Mouse (Mus musculus) MEL (cell line): ENCODE results near the gene Ucn2. TPM values are rescaled to one million over a fixed set of nuclear protein-coding genes. Genes with fewer than 3 reads are reported as not detected.

Source experiments
- DNase-seq: peaks from one replicate; pipeline ENCODE4 v3.0.0; 2011; ENCODE audit warnings: low read depth, low spot score
- H3K27ac ChIP-seq: 2 replicates; pipeline ENCODE4 v1.5.1; 2012; ENCODE audit warnings: low read depth, mild to moderate bottlenecking, control low read depth, low read length, moderate library complexity; ENCODE audit not compliant: control insufficient read depth
- H3K27me3 ChIP-seq, 2 experiments: fragments of 150-350 bp in 1 of 2; sonication (generic) in 1 of 2; 2 replicates each; pipeline ENCODE4 v1.6.1; 2012; ENCODE audit warnings: low read length in 2 of 2, mild to moderate bottlenecking in 2 of 2, improper control_type of control experiment in 1 of 2, moderate library complexity in 1 of 2; ENCODE audit not compliant: insufficient read depth in 2 of 2, control insufficient read depth in 1 of 2
- H3K36me3 ChIP-seq, 2 experiments: 2 replicates each; pipeline ENCODE4 v1.6.1; 2012 to 2014; ENCODE audit warnings: low read length in 2 of 2, improper control_type of control experiment in 1 of 2, inconsistent platforms in 1 of 2, mild to moderate bottlenecking in 1 of 2; ENCODE audit not compliant: insufficient read depth in 2 of 2, control insufficient read depth in 1 of 2
- H3K4me1 ChIP-seq, 2 experiments: fragments of 150-350 bp in 1 of 2; sonication (generic) in 1 of 2; 2 replicates each; pipeline ENCODE4 v1.6.1; 2012; ENCODE audit warnings: low read length in 2 of 2, improper control_type of control experiment in 1 of 2, mild to moderate bottlenecking in 1 of 2; ENCODE audit not compliant: insufficient read depth in 2 of 2, control insufficient read depth in 1 of 2
- H3K4me3 ChIP-seq, 2 experiments: fragments of 150-350 bp in 1 of 2; sonication (generic) in 1 of 2; 2 replicates each; pipeline ENCODE4 v1.5.1; 2012; ENCODE audit warnings: low read depth in 2 of 2, low read length in 2 of 2, mild to moderate bottlenecking in 2 of 2, moderate library complexity in 2 of 2, control low read depth in 1 of 2, improper control_type of control experiment in 1 of 2; ENCODE audit not compliant: control insufficient read depth in 1 of 2, insufficient read depth in 1 of 2
- H3K79me2 ChIP-seq: 2 replicates; pipeline ENCODE4 v1.6.1; 2012; ENCODE audit warnings: mild to moderate bottlenecking, low read length, moderate library complexity; ENCODE audit not compliant: control insufficient read depth, poor library complexity, insufficient read depth
- H3K9ac ChIP-seq: 2 replicates; pipeline ENCODE4 v1.6.1; 2012; ENCODE audit warnings: low read depth, mild to moderate bottlenecking, control low read depth, low read length, moderate library complexity; ENCODE audit not compliant: control insufficient read depth, poor library complexity, severe bottlenecking
- H3K9me3 ChIP-seq: fragments of 150-350 bp; sonication (generic); replicated peaks from 2 replicates; pipeline ENCODE4 v1.6.1; 2012; ENCODE audit warnings: mild to moderate bottlenecking, low read length, improper control_type of control experiment, moderate library complexity; ENCODE audit not compliant: insufficient read depth
- CHD1 ChIP-seq: IDR thresholded peaks from 2 replicates; pipeline ENCODE4 v1.6.1; 2012; ENCODE audit warnings: low read depth, mild to moderate bottlenecking, inconsistent platforms, low read length, improper control_type of control experiment
- CTCF ChIP-seq, 3 experiments: IDR thresholded peaks in 2 of 3; conservative IDR thresholded peaks in 1 of 3; 2 replicates each; pipeline ENCODE4 v1.5.1; 2011 to 2012; ENCODE audit warnings: low read length in 3 of 3, low read depth in 2 of 3, mild to moderate bottlenecking in 2 of 3, improper control_type of control experiment in 1 of 3, inconsistent platforms in 1 of 3, mixed read lengths in 1 of 3, moderate library complexity in 1 of 3; ENCODE audit not compliant: control insufficient read depth in 1 of 3, insufficient read depth in 1 of 3, poor library complexity in 1 of 3, severe bottlenecking in 1 of 3
- E2F4 ChIP-seq: IDR thresholded peaks from 2 replicates; pipeline ENCODE4 v1.6.1; 2011; ENCODE audit warnings: low read depth, low read length, improper control_type of control experiment, borderline replicate concordance
- ELF1 ChIP-seq: IDR thresholded peaks from 2 replicates; pipeline ENCODE4 v1.6.1; 2014; ENCODE audit warnings: low read depth, mild to moderate bottlenecking, inconsistent platforms, low read length, improper control_type of control experiment, moderate library complexity
- EP300 ChIP-seq, 2 experiments: IDR thresholded peaks; 2 replicates each; pipeline ENCODE4 v1.6.1; 2011; ENCODE audit warnings: improper control_type of control experiment in 2 of 2, low read length in 2 of 2, low read depth in 1 of 2, mild to moderate bottlenecking in 1 of 2
- ETS1 ChIP-seq: IDR thresholded peaks from 2 replicates; pipeline ENCODE4 v1.6.1; 2012; ENCODE audit warnings: low read depth, mild to moderate bottlenecking, inconsistent platforms, low read length, improper control_type of control experiment, moderate library complexity
- GATA1 ChIP-seq: IDR thresholded peaks from 2 replicates; pipeline ENCODE4 v1.6.1; 2011; ENCODE audit warnings: low read depth, low read length, improper control_type of control experiment
- HCFC1 ChIP-seq: IDR thresholded peaks from 2 replicates; pipeline ENCODE4 v1.6.1; 2012; ENCODE audit warnings: low read depth, mild to moderate bottlenecking, inconsistent platforms, low read length, improper control_type of control experiment, moderate library complexity
- JUND ChIP-seq: IDR thresholded peaks from 2 replicates; pipeline ENCODE4 v1.6.1; 2011; ENCODE audit warnings: low read depth, mild to moderate bottlenecking, improper control_type of control experiment, low read length
- MAFK ChIP-seq: IDR thresholded peaks from 2 replicates; pipeline ENCODE4 v1.6.1; 2011; ENCODE audit warnings: low read depth, mild to moderate bottlenecking, low read length, improper control_type of control experiment, borderline replicate concordance
- MAX ChIP-seq: IDR thresholded peaks from 2 replicates; pipeline ENCODE4 v1.6.1; 2011; ENCODE audit warnings: low read length, improper control_type of control experiment
- MEF2A ChIP-seq: IDR thresholded peaks from 2 replicates; pipeline ENCODE4 v1.6.1; 2014; ENCODE audit warnings: low read depth, mild to moderate bottlenecking, inconsistent platforms, low read length, improper control_type of control experiment; ENCODE audit not compliant: poor library complexity, insufficient replicate concordance, severe bottlenecking; ENCODE audit errors: extremely low read depth
- MYC ChIP-seq: IDR thresholded peaks from 2 replicates; pipeline ENCODE4 v1.6.1; 2011; ENCODE audit warnings: low read depth, mild to moderate bottlenecking, low read length, improper control_type of control experiment, moderate library complexity
- NELFE ChIP-seq: IDR thresholded peaks from 2 replicates; pipeline ENCODE4 v1.6.1; 2011; ENCODE audit warnings: low read depth, low read length, improper control_type of control experiment
- NRF1 ChIP-seq: IDR thresholded peaks from 2 replicates; pipeline ENCODE4 v1.6.1; 2014; ENCODE audit warnings: low read depth, mild to moderate bottlenecking, inconsistent platforms, low read length, improper control_type of control experiment, moderate library complexity; ENCODE audit not compliant: poor library complexity, insufficient read depth, severe bottlenecking
- POLR2A ChIP-seq, 2 experiments: IDR thresholded peaks; 2 replicates each; pipeline ENCODE4 v1.6.1; 2011 to 2012; ENCODE audit warnings: low read length in 2 of 2, mild to moderate bottlenecking in 2 of 2, control low read depth in 1 of 2, improper control_type of control experiment in 1 of 2, low read depth in 1 of 2, moderate library complexity in 1 of 2; ENCODE audit not compliant: control insufficient read depth in 1 of 2, insufficient read depth in 1 of 2, poor library complexity in 1 of 2
- POLR2AphosphoS5 ChIP-seq: IDR thresholded peaks from 2 replicates; pipeline ENCODE4 v1.6.1; 2012; ENCODE audit warnings: low read depth, borderline replicate concordance, mild to moderate bottlenecking, inconsistent platforms, low read length, moderate library complexity, mixed read lengths
- RAD21 ChIP-seq: IDR thresholded peaks from 2 replicates; pipeline ENCODE4 v1.6.1; 2011; ENCODE audit warnings: mild to moderate bottlenecking, low read depth, low read length, improper control_type of control experiment
- RCOR1 ChIP-seq: IDR thresholded peaks from 2 replicates; pipeline ENCODE4 v1.6.1; 2012; ENCODE audit warnings: low read depth, mild to moderate bottlenecking, inconsistent platforms, low read length, improper control_type of control experiment
- SIN3A ChIP-seq: IDR thresholded peaks from 2 replicates; pipeline ENCODE4 v1.6.1; 2012; ENCODE audit warnings: low read length, improper control_type of control experiment, inconsistent platforms
- SMC3 ChIP-seq: IDR thresholded peaks from 2 replicates; pipeline ENCODE4 v1.6.1; 2011; ENCODE audit warnings: low read depth, low read length, improper control_type of control experiment
- TBP ChIP-seq: IDR thresholded peaks from 2 replicates; pipeline ENCODE4 v1.8.0; 2011; ENCODE audit warnings: low read depth, low read length, improper control_type of control experiment
- TCF12 ChIP-seq: IDR thresholded peaks from 2 replicates; pipeline ENCODE4 v1.6.1; 2014; ENCODE audit warnings: low read depth, mild to moderate bottlenecking, inconsistent platforms, low read length, improper control_type of control experiment, moderate library complexity
- USF1 ChIP-seq: IDR thresholded peaks from 2 replicates; pipeline ENCODE4 v1.6.1; 2014; ENCODE audit warnings: low read depth, mild to moderate bottlenecking, inconsistent platforms, low read length, improper control_type of control experiment, moderate library complexity
- USF2 ChIP-seq, 2 experiments: IDR thresholded peaks; 2 replicates each; pipeline ENCODE4 v1.6.1; 2011 to 2012; ENCODE audit warnings: improper control_type of control experiment in 2 of 2, low read length in 2 of 2, borderline replicate concordance in 1 of 2, inconsistent platforms in 1 of 2, low read depth in 1 of 2, mild to moderate bottlenecking in 1 of 2; ENCODE audit not compliant: insufficient read depth in 1 of 2
- ZC3H11A ChIP-seq: IDR thresholded peaks from 2 replicates; pipeline ENCODE4 v1.6.1; 2012; ENCODE audit warnings: low read depth, mild to moderate bottlenecking, inconsistent platforms, low read length, improper control_type of control experiment
- ZKSCAN1 ChIP-seq: IDR thresholded peaks from 2 replicates; pipeline ENCODE4 v1.6.1; 2012; ENCODE audit warnings: low read depth, mild to moderate bottlenecking, inconsistent platforms, low read length, improper control_type of control experiment, moderate library complexity
- ZMIZ1 ChIP-seq: IDR thresholded peaks from 2 replicates; pipeline ENCODE4 v1.6.1; 2012; ENCODE audit warnings: low read depth, mild to moderate bottlenecking, inconsistent platforms, low read length, improper control_type of control experiment, moderate library complexity
- polyA plus RNA-seq, 2 experiments: library from polyadenylated mRNA; stranded (reverse) in 1 of 2; unstranded in 1 of 2; fragments of >175 nt in 1 of 2; fragments of >200 nt in 1 of 2; gene quantifications; 2 replicates each; pipeline versions ENCODE4 v1.2.1 to v1.2.4; 2012; ENCODE audit warnings: low replicate concordance in 2 of 2, low read depth in 1 of 2; ENCODE audit not compliant: insufficient read length in 2 of 2, insufficient read depth in 1 of 2, missing spikeins in 1 of 2
- total RNA-seq: library from RNA; depleted of rRNA; stranded (reverse); fragments of 300-350 nt; gene quantifications from 2 replicates; pipeline ENCODE4 v1.2.3, GENCODE M21; 2012

The Ucn2 gene
- total and polyA plus RNA-seq, 3 experiments: 0.12 to 0.19 TPM; not detected in 1

DNA sequence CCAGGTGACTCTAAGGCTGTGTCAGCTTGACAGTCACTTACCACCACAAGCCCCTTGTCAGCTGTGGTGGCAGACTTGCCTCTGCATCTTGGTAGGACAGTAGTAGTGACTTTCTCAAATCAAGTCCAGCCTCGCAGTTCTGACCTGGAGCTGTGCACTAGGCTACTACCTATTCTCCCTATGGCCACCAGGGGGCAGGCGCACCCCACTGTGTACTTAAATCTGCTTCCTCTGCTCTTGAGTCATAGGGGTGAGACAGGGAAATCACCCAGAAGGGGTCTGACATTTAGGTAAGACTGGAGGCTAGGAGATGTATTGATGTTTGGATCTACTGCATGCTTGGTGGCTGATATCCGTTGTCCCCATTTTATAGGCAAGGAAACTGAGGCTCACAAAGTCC lies 14.9 kb downstream of the Ucn2 start:
- H3K4me3 ChIP-seq: no peak overlapping the region
- H3K9me3 ChIP-seq: no peaks in the 10 kb centered on the region
- TF ChIP-seq RAD21 (peak; percentile 87), ZC3H11A (peak; percentile 61), TBP (no peak), SMC3 (peak; percentile 76), CTCF (IDR thresholded peaks at IDR 0.05 in 2 of 3, conservative IDR thresholded peaks at IDR 0.05 in 1 of 3; ENCODE audit: control insufficient read depth in 1 of 3, insufficient read depth in 1 of 3, low read depth in 2 of 3, low read length in 3 of 3, poor library complexity in 1 of 3, severe bottlenecking in 1 of 3) (peak; percentile 95 to 99 (median 97))
- no peak overlapping the region for H3K27ac ChIP-seq
- no peak overlapping the region for H3K9ac ChIP-seq
- H3K36me3 ChIP-seq: peaks cover 0 to 13% of the 10 kb centered on the region in 2 experiments; a peak in 2 of 4 replicates
- peaks cover 6 to 22% of the 10 kb centered on the region in 2 experiments for H3K4me1 ChIP-seq
- DNase-seq: peak; percentile 88
- no peaks in the 10 kb centered on the region for H3K27me3 ChIP-seq
- H3K79me2 ChIP-seq: no peaks in the 10 kb centered on the region

DNA sequence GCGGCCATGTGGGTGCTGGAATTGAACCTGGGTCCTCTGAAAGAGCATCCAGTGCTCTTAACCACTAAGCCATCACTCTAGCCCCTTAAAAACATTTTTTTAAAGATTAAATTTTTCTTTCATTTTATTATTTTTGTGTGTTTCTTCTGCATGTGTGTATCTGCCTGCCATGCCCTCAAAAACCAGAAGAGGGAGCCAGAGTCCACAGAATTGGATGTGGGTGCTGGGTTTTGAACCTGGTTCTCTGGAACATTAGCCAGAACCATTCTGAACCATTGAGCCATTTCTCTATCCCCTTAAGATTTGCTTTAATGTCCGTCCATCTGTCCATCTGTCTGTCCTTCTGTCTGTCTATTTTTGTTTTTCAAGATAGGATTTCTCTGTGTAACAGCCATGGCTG lies 17.4 kb downstream of the Ucn2 start:
- Histone ChIP-seq H3K9me3 (no peaks in the 10 kb centered on the region), H3K36me3 (peaks cover 0 to 12% of the 10 kb centered on the region in 2 experiments; a peak in 2 of 4 replicates), H3K9ac (no peak overlapping the region), H3K4me3 (no peak overlapping the region), H3K79me2 (no peaks in the 10 kb centered on the region), H3K27me3 (no peaks in the 10 kb centered on the region), H3K4me1 (peaks cover 4 to 14% of the 10 kb centered on the region in 2 experiments), H3K27ac (no peak overlapping the region)
- TF ChIP-seq CHD1 (no peak), GATA1 (no peak), ZKSCAN1 (no peak), MEF2A (no peak), NELFE (no peak), ZC3H11A (peak; percentile 83), CTCF (IDR thresholded peaks at IDR 0.05 in 2 of 3, conservative IDR thresholded peaks at IDR 0.05 in 1 of 3; ENCODE audit: control insufficient read depth in 1 of 3, insufficient read depth in 1 of 3, low read depth in 2 of 3, low read length in 3 of 3, poor library complexity in 1 of 3, severe bottlenecking in 1 of 3) (peak; percentile 81 to 96 (median 82)), MAX (no peak), POLR2A (IDR thresholded peaks at IDR 0.05; ENCODE audit: control insufficient read depth in 1 of 2, insufficient read depth in 1 of 2, low read depth in 1 of 2, low read length in 2 of 2, poor library complexity in 1 of 2) (no peak), SIN3A (peak; percentile 48), USF2 (IDR thresholded peaks at IDR 0.05; ENCODE audit: borderline replicate concordance in 1 of 2, insufficient read depth in 1 of 2, low read depth in 1 of 2, low read length in 2 of 2) (no peak), RCOR1 (no peak), EP300 (IDR thresholded peaks at IDR 0.05; ENCODE audit: low read depth in 1 of 2, low read length in 2 of 2) (no peak), ELF1 (no peak), MAFK (no peak), ETS1 (no peak), USF1 (no peak), JUND (peak; percentile 60; the same call in 1 of the 2 replicates), SMC3 (peak; percentile 85), POLR2AphosphoS5 (no peak), NRF1 (no peak), TCF12 (no peak), RAD21 (peak; percentile 99), ZMIZ1 (no peak), MYC (no peak), E2F4 (no peak), HCFC1 (no peak)
- peak; percentile 66 for DNase-seq
